Mouse (Mus musculus) left cerebral cortex, adult 2 months (tissue): ENCODE data around the gene Gm4778. TPM values are rescaled to one million over a fixed set of nuclear protein-coding genes. Genes with fewer than 3 reads are reported as not detected.
A peak's percentile ranks its signal among the peaks of the same experiment; 100 is the strongest.
"Not testable (repeated sequence)": the region's sequence is repeated elsewhere in the genome, so short reads cannot be mapped to it uniquely, and the experiment has no call there.

Experiments used
- DNase-seq, 2 experiments: peaks; one replicate each; pipeline ENCODE4 v3.0.0; 2021 to 2022; ENCODE audit warnings: low spot score in 2 of 2, mixed read lengths in 1 of 2; ENCODE audit errors: extremely low spot score in 1 of 2
- H3K27ac ChIP-seq: fragments of 200-600 bp; 2 replicates; pipeline ENCODE4 v1.8.1; 2022
- H3K4me3 ChIP-seq: fragments of 200-600 bp; 2 replicates; pipeline ENCODE4 v1.8.1; 2022
- CTCF ChIP-seq: fragments of 200-600 bp; IDR thresholded peaks from 2 replicates; pipeline ENCODE4 v1.8.1; 2022; ENCODE audit warnings: antibody characterized with exemption, mild to moderate bottlenecking, moderate library complexity
- intact Hi-C: fragments of 180-260 bp; cut with DNase I; formaldehyde crosslinking; loops from one replicate; pipeline ENCODE4 v1.15.1; 2025
- long read RNA-seq, 2 experiments: library from polyadenylated mRNA; stranded (forward); transcript quantifications; one replicate each; pipeline ENCODE4 v2.0.0; 2021; ENCODE audit warnings: borderline mapping rate in 2 of 2
- total RNA-seq, 2 experiments: library from RNA; stranded (reverse); gene quantifications; 2 replicates each; pipeline ENCODE4 v1.2.3; 2021

Gm4778 gene
- not detected for total RNA-seq
- long read RNA-seq, experiment 1: 0 reads
- long read RNA-seq, experiment 2: 0 reads

DNA sequence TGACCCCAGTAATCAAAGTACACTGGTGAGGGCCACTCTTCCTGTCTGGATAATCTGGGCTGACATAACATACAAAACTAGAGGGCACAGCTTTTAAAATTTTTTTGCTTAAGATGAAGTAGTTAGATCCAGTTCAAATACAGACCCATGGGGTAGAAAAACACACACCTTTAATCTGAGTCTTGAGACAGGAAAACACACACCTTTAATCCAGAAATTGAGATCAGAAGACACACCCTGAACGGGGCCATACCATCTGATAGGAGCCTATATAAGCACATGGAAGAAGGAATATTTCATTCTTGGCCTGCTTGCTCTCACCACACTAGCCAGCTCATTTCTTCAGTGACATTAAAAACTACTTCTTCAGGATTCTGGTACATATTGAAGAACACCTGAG lies at the start of gene Gm4778:
Gm4778 (plus strand) TSS at position 301 of the 400 bp plus-strand sequence.
- intact Hi-C loops: loop anchor here (10.0 kb wide), 1 partner anchor 719 kb away; no protein-coding TSS in a partner anchor
- H3K27ac ChIP-seq, H3K4me3 ChIP-seq, DNase-seq: not testable (repeated sequence)

DNA sequence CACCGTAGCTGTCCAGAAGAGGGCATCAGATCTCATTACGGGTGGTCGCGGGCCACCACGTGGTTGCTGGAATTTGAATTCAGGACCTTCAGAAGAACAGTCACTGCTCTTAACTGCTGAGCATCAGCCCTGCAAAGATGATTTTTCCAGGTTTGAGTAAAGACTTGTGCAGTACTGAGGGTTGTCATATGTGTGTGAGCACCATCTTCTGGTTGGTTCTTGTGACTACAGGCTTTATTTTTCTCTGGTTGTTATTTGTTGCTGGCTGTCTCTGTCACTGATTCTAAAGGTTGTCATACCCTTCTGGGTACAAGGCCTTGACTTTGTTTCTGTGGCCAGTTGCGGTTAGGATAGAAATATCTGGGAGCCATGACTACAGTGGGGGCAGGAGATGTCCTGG lies 3.2 kb upstream of the Gm4778 start:
- intact Hi-C loops: loop anchor here (10.0 kb wide), 1 partner anchor 716 kb away; no protein-coding TSS in a partner anchor
- peak in 1 of 2 experiments; percentile 11 for DNase-seq
- TF ChIP-seq CTCF: peak; percentile 59
- H3K4me3 ChIP-seq: no peak overlapping the region
- no peak overlapping the region for H3K27ac ChIP-seq

DNA sequence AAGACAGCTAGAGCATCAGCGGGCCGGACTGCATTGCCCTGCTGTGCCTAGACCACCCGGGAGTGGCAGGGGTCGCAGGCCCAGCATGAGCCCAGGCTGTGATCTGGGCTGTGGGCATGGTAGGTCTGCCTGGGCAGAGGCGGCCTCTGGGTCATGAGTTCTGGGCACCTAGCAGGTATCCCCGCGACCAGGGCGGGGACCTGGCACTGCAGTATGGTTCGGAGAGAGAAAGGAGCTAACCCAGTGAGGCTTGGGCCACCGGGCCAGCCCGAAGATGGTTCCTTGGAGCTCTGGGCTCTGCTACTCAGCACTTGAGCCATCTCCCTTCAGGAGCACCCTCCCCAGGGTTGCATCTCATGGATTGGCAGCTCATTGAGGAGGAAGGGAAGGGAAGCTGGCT lies 12.2 kb downstream of the Gm4778 start:
- intact Hi-C loops: no loop called here
- TF ChIP-seq CTCF: no peak
- DNase-seq: no peak
- H3K4me3 ChIP-seq: no peak overlapping the region
- H3K27ac ChIP-seq: no peak overlapping the region

DNA sequence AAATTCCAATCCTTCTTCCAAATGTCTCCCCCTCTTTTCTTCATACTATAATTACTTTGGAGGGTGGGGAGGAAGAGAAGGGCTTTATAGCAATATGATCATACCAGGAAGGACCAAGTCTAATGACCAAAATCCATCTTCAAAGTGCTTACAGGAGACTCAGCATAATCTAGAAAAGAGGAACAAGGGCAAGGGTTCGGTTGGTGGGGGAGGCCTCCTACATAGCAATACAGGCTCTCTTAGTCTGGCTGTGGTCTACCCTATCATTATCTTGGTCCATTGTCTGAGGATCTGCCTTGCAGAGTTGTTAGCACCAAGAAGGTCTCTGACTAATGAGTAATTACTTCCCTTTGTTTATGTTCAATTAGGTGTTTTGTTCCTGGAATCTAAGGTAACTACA lies 41.6 kb downstream of the Gm4778 start:
- no peak overlapping the region for H3K4me3 ChIP-seq
- intact Hi-C loops: no loop called here
- no peak for TF ChIP-seq CTCF
- DNase-seq: no peak
- no peak overlapping the region for H3K27ac ChIP-seq

GRCm38 (mm10) chr3:94306975-94307374 lies 43.1 kb downstream of the Gm4778 start:
- intact Hi-C loops: no loop called here
- TF ChIP-seq CTCF: no peak
- DNase-seq: no peak
- Histone ChIP-seq H3K27ac (no peak overlapping the region), H3K4me3 (no peak overlapping the region)

GRCm38 (mm10) chr3:94309633-94310363 lies 46.0 kb downstream of the Gm4778 start, which contains the start of gene Them4:
Gene Them4 (plus strand): TSS chr3:94310089.
- intact Hi-C loops: no loop called here
- no peak for TF ChIP-seq CTCF
- peak; percentile 85 to 89 for DNase-seq
- H3K4me3 ChIP-seq: peak within 1 kb of the TSS; percentile 86
- H3K27ac ChIP-seq: peak within 1 kb of the TSS; percentile 81

- peak overlapping the region; percentile 86 for H3K4me3 ChIP-seq
- no peak for TF ChIP-seq CTCF
- H3K27ac ChIP-seq: peak overlapping the region; percentile 81
- DNase-seq: no peak
- intact Hi-C loops: no loop called here
Measured at GRCm38 (mm10) chr3:94310491-94310890, 46.7 kb downstream of the Gm4778 start.

- Histone ChIP-seq H3K4me3 (peak overlapping the region; percentile 86), H3K27ac (no peak overlapping the region)
- intact Hi-C loops: no loop called here
- TF ChIP-seq CTCF: no peak
- DNase-seq: no peak
Measured at GRCm38 (mm10) chr3:94310911-94311310, 47.1 kb downstream of the Gm4778 start.

DNA sequence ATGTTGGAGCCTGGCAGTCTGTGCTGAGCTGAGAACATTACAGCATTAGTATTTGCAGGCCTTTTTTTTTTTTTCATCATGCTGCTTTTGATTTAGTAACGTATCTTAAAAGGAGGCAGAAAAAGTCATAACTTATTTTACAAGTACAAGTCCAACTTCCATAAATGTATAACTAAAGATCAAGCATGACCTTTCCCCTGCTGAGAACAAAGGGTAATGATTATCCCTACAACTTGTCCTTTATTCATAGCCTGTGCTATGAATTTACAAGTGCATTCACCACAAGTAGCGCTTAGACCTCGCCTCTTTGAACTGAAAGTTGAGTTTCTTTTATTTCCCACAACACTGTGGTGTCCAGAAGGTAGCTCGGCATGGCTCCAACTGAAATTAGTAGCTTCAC lies 47.5 kb downstream of the Gm4778 start:
- TF ChIP-seq CTCF: no peak
- no peak overlapping the region for H3K27ac ChIP-seq
- DNase-seq: no peak
- H3K4me3 ChIP-seq: no peak overlapping the region
- intact Hi-C loops: no loop called here

Other genes starting within 250 kb of the Gm4778 start
- gene Gm9125, start 209.2 kb upstream of the Gm4778 start, total RNA-seq: not detected
- gene Gm10697, start 191.4 kb upstream of the Gm4778 start, total RNA-seq: not detected
- gene Gm10696, start 85.8 kb upstream of the Gm4778 start, total RNA-seq: not detected
- gene Gm5286, start 67.3 kb upstream of the Gm4778 start, total RNA-seq: not detected
- 10 to 100 TPM; 17.6 to 19.0 TPM for gene Them4, start 46.1 kb downstream of the Gm4778 start, total RNA-seq
- not detected for gene Them5, start 78.1 kb downstream of the Gm4778 start, total RNA-seq
- under 1 TPM in 1 of 2 experiments, not detected in 1; 0.44 TPM for gene C2cd4d, start 98.4 kb downstream of the Gm4778 start, total RNA-seq
- gene Rorc, start 108.8 kb downstream of the Gm4778 start, total RNA-seq: under 1 TPM; 0.52 to 0.91 TPM
- gene Lingo4, start 134.5 kb downstream of the Gm4778 start, total RNA-seq: 1 to 10 TPM in 1 of 2 experiments, under 1 TPM in 1; 0.72 to 1.1 TPM
- gene Tdrkh, start 149.2 kb downstream of the Gm4778 start, total RNA-seq: 10 to 100 TPM; 38.8 to 38.9 TPM
- gene Mrpl9, start 179.3 kb downstream of the Gm4778 start, total RNA-seq: 10 to 100 TPM; 38.6 to 41.6 TPM
- not detected for gene Oaz3, start 179.9 kb downstream of the Gm4778 start, total RNA-seq
- 100 to 1,000 TPM; 159 to 177 TPM for gene Celf3, start 214.3 kb downstream of the Gm4778 start, total RNA-seq
- gene Riiad1, start 216.3 kb downstream of the Gm4778 start, total RNA-seq: 1 to 10 TPM; 4.4 to 5.8 TPM